In the genomic region with DNA sequence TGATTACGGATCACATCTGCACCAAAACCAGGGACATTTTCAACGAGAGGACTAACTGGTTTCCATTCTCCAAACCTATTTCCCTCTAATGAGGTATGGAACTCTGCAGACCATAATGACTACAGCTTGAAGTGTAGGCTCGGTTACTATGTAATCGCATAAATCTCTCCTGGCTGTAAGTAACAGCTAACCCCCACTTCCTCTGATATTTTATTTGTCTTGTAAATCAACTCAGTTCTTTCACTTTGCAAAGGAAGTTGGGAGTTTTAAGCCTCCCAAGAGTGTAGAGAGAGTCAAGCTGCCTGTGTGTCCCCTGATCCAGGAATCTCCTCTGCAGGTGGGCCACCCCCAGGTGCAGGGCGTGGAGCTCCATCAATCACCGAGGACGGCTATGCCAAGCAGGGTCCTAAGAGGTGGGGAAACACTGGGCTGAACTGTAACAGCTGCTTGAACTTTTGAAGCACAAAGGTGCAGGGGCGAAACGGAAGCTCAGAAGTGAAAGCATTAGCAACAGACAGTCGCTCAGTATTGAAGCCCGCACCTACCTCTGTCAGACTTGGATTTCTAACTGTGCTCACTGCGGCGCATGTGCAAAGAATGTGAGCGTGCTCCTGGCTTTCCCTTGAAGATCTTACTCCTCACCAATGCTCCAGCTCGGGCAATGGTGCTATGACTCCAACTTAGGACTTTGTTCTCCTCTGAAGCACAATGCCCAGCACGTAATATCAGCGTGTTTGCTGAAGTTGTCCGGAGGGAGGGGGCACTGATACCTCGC, we compare ENCODE assay signal across 7 mouse cellular contexts.
DNase-seq lines count a peak whose midpoint lies in the region; ATAC-seq lines count a peak whose summit lies in the region.

No protein-coding gene starts in this region.

- H3K4me3 ChIP-seq in midbrain, embryonic 13.5 days (replicated peaks) = no peak overlapping the region

- H3K36me3 ChIP-seq in midbrain, embryonic 13.5 days = no peaks in the 10 kb centered on the region

- H3K27me3 ChIP-seq in midbrain, embryonic 13.5 days = no peaks in the 10 kb centered on the region

- H3K9me3 ChIP-seq in midbrain, embryonic 13.5 days = no peaks in the 10 kb centered on the region; the same call in 1 of the 2 replicates

- DNase-seq in CD4-positive helper T cell, adult 2 months (ENCODE audit: low read depth, low spot score) = peak; percentile 68
- DNase-seq in CD8-positive naive resting alpha-beta T cell, adult 2 months (ENCODE audit: low read depth in 2 of 2, low spot score in 2 of 2) = peak; percentile 7 to 11
- DNase-seq in kidney, postnatal 10 days = peak; percentile 45
- DNase-seq in left cerebral cortex, postnatal 4 days = no peak
- DNase-seq in urinary bladder, postnatal 36 days (ENCODE audit: low spot score in 2 of 2) = no peak

- H3K27ac ChIP-seq in midbrain, embryonic 13.5 days = no peak overlapping the region

- 60% methylated on average over 19 of the region's 19 CpGs for WGBS in midbrain, embryonic 13.5 days

- peak; percentile 58 for ATAC-seq in granulocyte monocyte progenitor cell, adult 5-6 weeks (replicated peaks; ENCODE audit: poor library complexity, severe bottlenecking)
- peak; percentile 40; the same call in 1 of the 2 replicates for ATAC-seq in midbrain, embryonic 13.5 days

- H3K4me1 ChIP-seq in midbrain, embryonic 13.5 days (replicated peaks) = 0 out of 2 replicates have a peak, but pooled peaks cover 9% of the 10 kb centered on the region

- intact Hi-C loops in left cerebral cortex, postnatal 4 days (cut with DNase I) = no loop called here

- no peak overlapping the region for H3K9ac ChIP-seq in midbrain, embryonic 13.5 days (replicated peaks)

- H3K4me2 ChIP-seq in midbrain, embryonic 13.5 days (replicated peaks) = peak overlapping the region; percentile 46

Comparison
In these comparisons a context has a peak if more than half of its experiments do, and no peak if none do; other contexts are left out.
1. DNase-seq: peak in CD4-positive helper T cell, adult 2 months (single experiment), CD8-positive naive resting alpha-beta T cell, adult 2 months (2 of 2) and kidney, postnatal 10 days (single experiment); none in left cerebral cortex, postnatal 4 days (single experiment) and urinary bladder, postnatal 36 days (0 of 2).